Mouse (Mus musculus) kidney, postnatal 4 days (tissue): ENCODE measurements at regions not wholly inside any gene's neighbourhood (a gene's known extent, or its start where the extent isn't known, plus 50 kb on each side); places are given as distances from the start of the nearest gene placed in this dataset.
A peak's percentile ranks its signal among the peaks of the same experiment; 100 is the strongest.

Source experiments
- DNase-seq, 2 experiments: peaks; one replicate each; pipeline ENCODE4 v3.0.0; 2021; ENCODE audit warnings: mixed read lengths in 2 of 2

DNA sequence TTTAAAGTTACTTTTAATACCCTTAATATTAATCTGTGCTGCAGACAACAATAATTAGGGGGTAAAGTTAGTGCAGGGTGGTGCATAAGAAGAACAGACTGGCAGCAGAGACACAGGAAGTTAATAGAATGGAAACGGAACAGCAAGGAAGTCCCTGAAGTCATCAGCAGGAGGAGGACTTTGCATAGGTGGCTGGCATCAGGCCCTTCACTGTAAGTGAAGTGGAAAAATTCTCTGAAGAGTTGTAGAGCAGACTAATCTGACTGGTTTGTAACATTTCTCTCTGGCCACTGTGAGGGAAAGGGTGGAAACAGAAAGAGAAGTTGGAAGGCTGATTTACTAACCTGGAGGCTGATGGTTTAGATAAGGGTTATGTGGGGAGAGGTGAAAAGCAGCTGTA, 195.5 kb upstream of the Prdm1 start:
- peak in 1 of 2 experiments; percentile 9 for DNase-seq

DNA sequence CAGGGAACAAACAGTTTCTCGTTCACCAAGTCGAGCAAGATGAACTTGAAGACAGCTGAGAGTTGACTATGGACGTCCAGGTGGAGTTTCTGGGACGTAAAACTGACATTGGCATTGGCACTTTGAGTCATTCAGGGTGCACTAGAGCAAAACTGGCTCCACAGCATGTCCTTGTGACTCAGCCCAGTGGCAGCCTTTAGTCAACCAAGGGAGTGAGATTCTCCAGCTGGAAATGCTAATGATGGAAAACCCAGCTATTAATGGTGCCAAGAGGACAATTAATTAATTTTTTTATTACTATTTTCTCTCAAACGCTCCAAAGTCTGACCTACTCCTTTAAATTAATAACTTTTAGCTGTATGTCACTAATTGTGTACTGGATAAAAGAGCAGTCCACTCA, 195.0 kb upstream of the Prdm1 start:
- DNase-seq = peak in 1 of 2 experiments; percentile 15

DNA sequence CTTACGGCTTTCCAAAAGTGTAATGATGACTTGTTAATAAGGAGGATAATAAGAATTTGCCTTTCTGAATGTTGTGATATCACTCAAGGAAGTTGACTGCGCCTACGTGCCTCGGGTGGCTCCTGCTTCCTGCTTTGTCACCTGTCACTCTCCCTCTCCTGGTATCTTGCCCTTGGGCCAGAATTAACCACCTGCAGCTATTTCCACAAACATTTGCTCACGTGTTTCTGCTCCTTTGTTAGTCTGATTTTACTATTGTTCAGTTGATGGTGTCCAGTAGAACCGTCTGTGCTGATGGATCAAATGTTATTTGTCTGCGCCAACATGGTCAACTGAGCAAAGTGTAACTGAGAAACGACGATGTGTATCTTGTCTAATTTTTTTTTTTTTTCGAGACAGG, 193.4 kb upstream of the Prdm1 start:
- no peak for DNase-seq

DNA sequence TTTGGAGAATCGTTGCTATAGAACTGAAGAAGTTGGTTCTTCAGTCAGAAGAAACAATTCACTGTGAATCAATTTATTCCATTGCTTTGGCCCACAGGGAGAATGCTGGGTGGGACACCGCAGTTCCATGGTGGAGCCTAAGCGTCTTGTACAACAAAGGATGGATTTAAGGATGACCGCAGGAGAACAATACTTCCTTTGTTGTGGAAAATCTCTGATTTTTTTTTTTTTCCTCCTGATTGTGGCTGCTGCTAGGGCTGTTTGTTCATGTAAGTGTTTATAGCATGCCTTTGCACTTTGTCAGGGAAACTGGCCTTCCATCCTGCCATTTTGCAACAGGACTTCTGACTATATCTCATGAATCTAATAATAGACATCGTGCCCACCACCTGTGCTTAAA, 188.3 kb upstream of the Prdm1 start:
- DNase-seq = no peak

DNA sequence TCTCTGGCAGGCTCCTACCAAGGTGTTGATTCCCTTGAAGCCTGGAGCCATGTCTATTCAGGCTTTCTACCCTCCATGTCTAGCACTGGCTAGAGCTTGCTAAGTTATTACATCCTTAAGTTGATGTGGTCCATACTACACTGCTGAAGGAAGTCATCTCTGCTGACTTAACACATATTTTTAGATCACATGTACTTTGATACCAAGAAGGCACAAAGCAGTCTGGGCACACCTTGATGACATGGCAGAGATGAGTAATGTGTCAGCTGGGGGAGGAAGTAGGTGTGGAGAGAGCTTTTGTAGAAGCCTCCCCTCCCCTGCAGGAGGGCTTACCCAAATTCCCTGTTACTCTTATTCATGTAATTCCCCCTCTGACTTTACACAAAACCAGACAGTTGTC, 187.6 kb upstream of the Prdm1 start:
- DNase-seq = no peak

DNA sequence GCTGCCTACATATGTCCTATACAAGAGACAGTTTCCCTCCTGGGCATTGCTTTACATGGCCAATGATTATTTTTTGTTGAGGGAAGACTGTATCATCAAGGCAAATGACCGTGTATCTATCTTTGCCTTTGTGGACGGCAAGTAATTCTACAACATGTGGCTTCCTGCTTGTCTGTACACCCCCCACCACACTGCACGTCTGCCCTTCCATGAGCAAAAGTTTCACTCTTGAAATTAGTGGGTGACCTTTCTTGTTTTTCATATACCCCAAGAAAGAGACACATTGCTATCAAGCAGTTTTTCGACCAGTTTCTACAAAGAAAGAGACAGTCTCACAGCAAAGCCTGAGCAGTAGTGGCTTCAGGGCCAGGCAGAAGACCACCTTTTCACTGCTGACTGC, 180.5 kb upstream of the Prdm1 start:
- no peak for DNase-seq

DNA sequence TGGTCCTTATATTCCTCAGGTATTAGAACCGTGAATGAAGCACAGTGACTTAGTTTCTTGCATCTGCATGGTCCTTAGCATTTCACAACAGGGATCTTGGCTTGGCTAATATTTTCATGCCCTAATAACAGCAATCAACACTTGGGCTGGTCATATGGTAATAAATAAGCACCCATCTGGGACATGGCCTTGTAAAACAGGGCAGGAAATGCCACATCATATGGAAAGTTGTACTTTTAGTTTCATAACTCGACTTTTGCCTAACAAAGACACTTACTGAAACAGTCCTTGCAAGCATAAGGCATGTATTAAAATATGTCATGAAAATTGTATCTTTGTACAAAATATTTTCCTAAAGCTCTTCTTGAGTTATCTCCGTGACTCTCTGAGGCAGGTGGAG, 175.8 kb upstream of the Prdm1 start:
- no peak for DNase-seq

DNA sequence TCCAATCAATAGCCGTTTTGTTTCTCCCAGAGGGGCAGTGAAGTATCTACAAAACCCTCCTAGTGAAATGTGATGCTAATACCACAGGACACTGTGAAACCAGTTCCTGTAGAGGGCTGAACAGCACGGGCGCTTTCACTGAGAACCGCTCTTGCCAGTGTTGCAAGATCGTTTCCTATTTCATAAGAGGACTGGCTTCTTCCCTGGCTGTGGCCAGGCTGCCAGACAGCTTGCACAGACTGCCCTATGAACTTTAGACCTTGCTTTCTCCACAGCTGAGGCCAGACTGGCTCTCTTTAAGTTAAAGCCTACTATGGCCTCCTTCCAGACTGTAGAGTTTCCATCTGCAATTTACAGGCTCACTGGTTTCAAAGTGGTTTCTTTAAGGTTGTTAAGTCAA, 173.8 kb upstream of the Prdm1 start:
- peak in 1 of 2 experiments; percentile 16 for DNase-seq

DNA sequence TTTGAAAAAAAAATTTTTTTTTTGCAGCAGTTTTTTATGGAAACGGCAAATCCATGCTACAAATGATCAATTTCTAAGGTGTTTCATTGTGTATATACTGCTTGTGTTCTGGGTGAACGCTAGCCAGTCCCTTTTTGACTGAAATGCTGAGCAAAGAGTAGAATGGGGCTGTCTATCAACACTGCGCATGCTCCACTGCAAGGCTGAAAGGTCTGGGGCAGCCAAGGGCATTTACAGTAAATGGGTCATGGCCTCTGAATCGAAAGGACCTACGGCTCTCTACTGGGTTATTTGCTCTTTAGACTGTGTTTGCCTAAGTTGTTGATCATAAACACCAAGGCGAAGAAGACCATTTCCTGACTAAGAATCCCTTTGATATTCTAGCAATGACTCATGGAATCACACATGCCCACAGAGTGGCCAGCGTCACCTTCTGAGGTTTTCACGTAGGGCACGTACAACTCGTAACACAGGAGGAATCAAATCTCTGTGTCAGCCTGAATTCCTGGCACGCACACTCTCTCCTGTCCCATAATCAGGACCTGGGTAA, 171.8 kb upstream of the Prdm1 start:
- DNase-seq = no peak

DNA sequence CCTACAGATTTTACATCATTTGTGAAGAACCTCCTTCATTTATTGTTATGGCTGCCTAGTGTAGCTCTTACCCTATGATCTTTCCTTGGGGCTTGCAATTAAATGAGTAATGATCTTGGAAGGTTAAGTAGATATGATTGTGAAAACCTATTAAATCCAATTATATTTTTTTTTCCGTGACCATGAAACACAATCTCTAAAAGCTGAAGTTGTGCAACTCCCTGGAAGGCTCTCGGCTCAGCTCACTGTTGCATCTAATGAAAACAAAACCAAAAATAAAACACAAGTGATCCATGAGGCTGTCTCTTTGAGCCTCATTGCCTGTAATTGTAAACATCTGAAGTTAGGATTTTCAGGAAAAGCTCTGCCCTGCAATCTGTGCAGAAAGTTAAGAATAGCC, 169.7 kb upstream of the Prdm1 start:
- DNase-seq = no peak

DNA sequence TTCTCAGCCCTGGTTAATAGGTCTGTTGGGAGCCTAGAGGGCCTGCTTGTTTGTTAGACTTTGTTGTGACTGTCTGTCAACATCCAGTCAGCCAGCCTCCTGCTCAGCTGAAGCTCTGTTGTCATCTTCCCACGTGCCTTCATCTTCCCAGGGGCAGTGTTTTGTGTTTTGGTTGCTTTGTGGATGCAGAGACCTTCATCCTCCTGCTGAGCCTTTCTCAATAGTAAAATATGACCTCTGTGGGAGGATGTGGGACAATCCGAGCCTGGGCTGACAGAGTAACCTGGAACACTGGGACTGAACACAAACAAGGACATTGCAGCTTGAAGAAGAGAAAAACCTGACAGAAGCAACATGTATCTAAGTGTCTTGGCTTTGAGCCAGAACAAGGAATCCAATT, 168.7 kb upstream of the Prdm1 start:
- DNase-seq = no peak

DNA sequence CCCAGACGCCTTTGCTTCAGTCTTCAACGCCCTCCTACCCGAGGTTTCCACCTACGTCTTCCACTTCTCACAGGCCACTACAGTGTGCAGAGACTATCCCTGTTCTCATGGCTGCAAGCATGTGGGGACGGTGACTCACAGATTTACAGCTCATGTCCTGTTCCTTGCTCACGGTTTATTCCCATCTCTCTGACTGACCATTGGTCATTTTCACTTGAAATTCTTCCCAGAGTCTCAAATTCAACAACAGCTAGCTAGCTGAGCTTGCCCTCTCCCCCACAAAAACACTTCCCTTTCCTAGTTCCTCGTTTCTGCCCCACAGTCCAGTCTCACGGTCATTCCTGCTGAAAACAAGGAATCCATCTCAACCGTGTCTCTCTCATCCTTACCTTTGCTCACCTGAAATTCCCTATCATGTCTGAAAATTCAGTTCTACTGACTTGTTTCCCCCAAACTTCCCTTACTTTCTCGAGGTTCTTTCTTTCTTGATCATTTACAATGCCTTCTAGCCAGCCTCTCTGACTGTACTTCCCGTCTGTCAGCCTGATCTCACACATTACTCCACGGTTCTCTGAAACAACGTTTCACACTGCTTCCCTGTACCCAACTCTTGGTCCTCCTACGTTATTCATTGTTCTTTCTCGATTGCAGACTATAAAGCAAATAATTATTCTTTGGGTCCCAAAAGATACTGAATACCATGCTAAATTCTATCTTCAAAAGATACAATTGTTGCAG, 163.5 kb upstream of the Prdm1 start:
- DNase-seq = no peak

DNA sequence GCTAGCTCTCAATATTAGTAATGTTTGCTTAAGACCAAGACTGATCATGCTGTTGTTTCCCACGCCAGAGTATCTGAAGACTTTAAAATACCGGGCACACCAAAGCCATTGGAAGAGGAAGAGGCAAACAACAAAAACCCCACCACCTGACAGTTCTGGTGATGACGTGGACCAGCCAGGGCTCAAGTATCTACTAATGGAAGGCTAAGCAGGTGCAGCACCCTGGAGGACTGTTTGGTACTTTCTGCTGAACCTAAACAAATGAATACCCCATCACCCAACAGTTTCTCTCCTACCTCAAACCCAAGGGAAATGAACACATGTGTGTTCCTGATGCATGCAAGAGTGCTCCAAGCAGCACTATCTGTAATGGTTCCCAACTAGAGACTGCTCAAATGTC, 160.3 kb upstream of the Prdm1 start:
- no peak for DNase-seq

DNA sequence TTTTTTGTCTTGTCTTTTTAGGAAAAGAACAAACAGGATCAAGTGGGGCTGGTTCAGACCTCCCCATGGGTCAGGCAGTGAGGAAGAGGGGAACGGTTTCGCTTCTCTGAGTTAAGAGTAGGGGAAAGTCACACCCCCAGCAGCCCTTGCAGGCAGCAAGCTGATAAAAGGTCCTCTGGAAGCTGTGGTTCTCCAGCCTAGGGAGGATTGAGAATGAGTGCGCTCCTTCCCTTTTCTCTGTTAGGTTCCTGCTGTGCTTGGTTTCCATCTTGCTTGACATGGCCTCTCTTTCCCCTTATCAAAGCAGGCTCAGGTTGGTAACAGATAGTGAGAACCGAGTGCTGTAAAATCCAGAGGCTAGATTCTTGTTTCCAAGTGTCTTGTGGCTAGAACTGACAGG, 157.8 kb upstream of the Prdm1 start:
- no peak for DNase-seq

DNA sequence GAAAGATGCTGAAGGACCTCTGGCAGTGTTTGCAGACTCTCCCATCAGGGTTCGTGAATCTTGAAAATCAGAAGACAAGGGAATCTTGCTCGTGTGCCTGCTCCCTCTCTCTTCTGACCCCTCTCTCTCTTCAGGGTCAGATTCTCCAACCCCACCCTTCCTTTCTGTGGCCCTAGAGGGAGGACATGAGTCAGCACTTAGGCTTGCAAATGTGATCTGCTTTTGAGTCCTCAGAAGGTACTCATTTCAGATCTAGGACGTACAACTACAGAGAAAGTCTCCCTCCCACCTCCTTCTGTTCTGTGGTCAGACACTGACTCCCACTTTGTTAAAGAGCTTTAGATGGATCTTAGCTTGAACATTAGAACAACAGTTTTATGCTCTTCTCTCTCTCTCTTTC, 156.9 kb upstream of the Prdm1 start:
- no peak for DNase-seq

DNA sequence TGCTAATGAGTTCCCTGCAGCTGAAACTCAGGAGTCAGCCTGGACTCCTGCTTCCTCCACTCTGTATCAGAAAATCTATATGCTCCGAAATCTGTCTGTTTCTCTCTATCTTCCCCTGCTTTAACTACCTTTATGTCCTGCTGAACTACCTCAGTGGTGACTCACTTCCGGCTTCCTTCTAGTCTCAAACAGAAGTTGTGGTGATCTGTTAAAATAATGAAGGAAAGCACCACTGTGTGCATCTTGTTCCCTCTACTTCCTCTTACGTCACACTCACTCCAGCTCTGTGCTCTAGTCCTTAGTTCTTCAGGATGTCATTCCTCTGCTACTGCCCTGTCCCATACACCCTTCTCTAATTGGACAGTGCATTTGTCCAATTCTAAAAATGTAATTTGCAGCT, 148.2 kb upstream of the Prdm1 start:
- no peak for DNase-seq

DNA sequence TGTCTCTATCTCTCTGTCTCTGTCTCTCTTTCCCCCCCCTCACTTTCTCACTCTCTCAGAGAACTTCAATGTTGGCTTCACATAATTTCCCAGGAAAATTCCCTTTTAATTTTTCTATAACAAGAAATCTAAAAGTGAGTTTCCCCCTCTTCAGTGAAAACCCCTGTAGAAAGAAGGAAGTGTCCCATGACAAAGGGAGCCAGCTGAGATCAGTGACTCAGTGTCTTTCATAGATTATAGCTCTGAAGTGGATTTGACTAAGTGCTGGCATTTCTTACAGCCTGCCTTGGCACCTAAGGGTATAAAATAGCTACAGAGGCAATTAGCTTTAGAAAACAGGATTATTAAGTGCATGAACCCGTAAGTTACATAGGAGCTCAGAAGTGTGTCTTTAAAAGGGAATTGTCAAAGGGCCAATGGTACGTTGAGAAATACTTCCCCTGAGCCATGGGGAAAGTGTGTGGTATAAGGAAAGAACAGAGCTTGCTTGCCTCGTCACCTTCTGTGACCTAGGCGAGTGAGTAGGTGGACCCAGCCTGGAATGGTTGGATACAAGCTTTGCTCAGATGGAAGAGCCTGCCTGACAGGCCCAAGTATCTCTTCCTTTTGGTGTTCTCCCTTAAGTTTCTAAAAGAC, 137.3 kb upstream of the Prdm1 start:
- DNase-seq = no peak

DNA sequence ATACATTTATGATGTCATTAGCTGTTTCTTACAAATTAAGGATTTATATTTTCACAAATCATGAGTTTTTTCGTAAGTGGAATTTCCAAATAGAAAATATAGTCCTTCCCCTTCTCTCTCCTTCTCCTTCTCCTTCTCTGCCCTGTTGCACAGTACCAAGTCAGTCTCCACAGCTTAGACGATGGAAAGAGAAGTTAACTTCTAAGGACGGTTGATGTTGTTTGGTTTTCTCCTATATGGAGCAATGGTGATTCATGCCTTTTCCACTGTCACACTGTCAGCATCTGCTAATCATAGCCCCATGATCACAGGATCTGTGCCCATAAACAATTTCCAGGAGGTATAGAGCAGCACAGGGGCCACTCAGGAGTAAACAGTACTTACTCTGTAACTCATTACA, 131.2 kb upstream of the Prdm1 start:
- no peak for DNase-seq

DNA sequence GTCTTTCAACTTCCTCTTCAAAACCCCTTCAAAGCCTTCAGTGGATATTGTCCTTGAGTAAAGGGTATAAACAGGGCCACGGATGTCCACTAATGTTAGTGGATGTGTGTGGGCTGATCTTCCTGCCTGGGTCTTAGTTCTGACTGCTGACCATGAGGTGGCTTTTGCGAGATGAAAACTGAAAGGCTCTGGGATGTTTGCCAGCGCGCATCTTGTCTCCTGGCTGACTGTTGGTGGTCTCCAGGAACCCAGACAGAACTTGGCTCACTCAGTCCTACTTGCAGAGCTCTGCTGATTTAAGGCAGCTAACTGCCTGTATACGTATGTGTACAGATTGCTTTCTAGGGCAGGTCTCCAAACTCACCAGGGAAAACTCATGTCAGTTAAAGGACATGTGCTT, 125.5 kb upstream of the Prdm1 start:
- peak; percentile 14 to 29 for DNase-seq

DNA sequence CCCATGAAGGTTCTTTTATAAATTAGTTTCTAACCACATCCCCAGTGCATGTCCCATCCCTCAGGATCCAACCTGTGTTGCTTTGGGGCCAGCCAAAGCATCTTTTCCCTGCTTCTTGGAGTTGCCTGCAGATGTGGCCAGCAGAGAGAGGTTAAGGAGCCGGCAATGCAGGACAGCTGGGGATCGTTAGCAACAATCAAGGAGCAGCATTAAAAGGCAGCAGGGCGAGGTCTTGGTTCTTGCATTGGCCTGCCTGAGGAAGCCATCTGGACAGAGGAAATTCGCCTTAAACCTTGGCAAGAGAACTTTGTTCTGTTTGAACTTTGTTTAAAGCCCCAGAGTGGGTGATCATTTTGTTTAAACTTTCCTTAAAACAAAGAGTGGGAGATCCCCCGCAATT, 118.7 kb upstream of the Prdm1 start:
- peak; percentile 9 to 13 for DNase-seq

DNA sequence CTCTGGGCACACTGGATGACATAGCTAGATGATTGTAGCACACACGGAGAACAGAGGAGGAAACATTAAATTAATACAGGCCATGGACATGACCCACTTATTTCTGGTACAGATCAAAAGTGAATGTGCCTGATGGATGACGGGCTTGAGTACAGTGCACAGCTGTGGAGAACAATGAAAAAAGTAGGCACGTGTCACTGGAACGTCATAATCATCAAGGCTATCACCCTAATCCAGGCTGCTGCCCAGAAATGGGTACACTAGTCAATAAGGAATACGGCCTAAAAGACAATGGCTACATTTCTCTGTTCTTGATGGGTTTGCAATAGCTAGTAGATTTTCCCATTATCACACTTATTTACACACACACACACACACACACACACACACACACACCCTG, 118.3 kb upstream of the Prdm1 start:
- no peak for DNase-seq

DNA sequence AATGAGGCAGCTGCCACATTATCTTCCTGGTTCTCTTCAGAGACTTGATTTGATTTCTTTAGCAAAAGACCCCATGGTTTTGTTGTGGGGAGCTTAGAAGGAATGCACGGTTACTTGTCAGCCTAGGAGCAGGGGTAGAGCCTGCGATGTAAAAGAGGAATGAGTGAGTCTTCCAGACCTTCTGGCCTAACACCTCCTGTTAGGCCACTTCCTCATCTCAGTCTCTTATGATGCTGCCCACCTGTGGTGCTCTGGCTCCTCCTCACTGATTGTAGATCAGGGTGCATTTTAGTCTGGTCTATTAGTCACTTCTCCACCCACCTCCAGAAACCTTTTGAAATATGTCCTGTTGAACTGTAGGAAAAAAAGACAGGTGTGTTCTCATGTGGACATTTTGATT, 113.3 kb upstream of the Prdm1 start:
- DNase-seq = no peak

DNA sequence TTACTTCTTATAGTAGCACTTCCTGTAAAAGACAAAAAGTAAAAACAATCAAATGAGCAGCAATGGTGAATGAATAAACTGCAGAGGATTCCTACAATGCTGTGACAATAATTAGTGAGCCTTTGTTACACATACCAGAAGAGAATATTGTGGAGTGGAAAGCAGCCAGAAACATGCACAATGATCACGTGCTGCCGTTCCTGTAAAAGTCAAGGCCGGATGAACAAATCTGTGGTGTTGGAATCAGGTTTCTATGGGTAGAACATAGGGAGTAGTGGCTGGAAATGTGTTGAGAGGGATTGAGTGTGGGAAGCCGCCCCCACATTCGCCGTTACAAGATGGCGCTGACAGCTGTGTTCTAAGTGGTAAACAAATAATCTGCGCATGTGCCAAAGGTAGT, 112.3 kb upstream of the Prdm1 start:
- DNase-seq = no peak

DNA sequence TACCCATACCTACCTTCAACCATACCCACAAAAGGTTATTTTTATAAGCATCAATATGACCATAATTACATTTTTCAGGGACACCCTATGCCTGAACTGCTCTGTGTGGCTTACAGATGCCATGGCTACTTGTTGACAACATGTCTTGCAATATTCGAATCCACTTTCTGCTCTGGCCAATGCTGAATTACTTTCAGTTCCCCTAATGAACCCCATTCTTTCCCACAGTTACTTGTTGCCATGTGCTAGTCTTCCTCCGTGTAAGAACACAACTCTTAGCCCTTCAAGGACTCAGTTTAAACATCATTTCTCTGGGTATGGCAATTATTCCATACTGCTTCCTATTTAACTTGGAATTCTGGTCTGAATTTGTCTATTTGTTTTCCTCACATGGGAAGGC, 110.4 kb upstream of the Prdm1 start:
- DNase-seq = no peak

DNA sequence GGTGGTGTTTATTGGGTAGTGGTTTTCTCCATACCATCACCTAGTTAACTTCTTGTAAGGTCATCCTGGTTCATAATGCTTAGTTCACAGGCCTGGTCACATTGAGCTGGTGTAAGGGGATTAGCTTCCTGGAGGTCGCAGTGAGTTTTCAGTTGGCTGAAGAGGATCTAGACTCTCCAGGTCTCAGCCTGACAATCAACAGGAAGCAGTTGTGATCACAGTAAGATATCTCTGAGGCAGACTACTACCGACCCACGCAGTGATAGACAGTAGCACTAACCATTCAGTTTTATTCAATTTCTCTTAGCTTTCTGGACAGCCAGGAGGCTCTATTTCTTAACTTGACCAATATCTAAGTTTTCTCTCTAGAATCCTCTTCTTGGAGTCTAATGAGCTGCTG, 108.5 kb upstream of the Prdm1 start:
- no peak for DNase-seq
